Mouse (Mus musculus): Measurements from ENCODE around the gene Galnt11.

Gene Galnt11

GRCm38 (mm10) chr5:25254491-25254890 lies 32.8 kb downstream of the Galnt11 start:
- DNase-seq = no peak

GRCm38 (mm10) chr5:25256686-25257085 lies 35.0 kb downstream of the Galnt11 start:
- DNase-seq = no peak

- DNase-seq = no peak
Measured at GRCm38 (mm10) chr5:25261452-25261851, 39.7 kb downstream of the Galnt11 start.

- DNase-seq = no peak
Measured at GRCm38 (mm10) chr5:25262266-25262665, 40.6 kb downstream of the Galnt11 start.

- DNase-seq = no peak
Measured at GRCm38 (mm10) chr5:25268258-25268888, 46.7 kb downstream of the Galnt11 start.

- DNase-seq = no peak
Measured at GRCm38 (mm10) chr5:25275629-25276028, 53.9 kb downstream of the Galnt11 start.

- DNase-seq = no peak
Measured at GRCm38 (mm10) chr5:25276365-25276764, 54.7 kb downstream of the Galnt11 start.

GRCm38 (mm10) chr5:25283988-25284387 lies 62.3 kb downstream of the Galnt11 start:
- DNase-seq = no peak

- DNase-seq = peak; percentile 6
Measured at GRCm38 (mm10) chr5:25296830-25297229, 75.1 kb downstream of the Galnt11 start.

GRCm38 (mm10) chr5:25310226-25310625 lies 88.5 kb downstream of the Galnt11 start:
- no peak for DNase-seq

GRCm38 (mm10) chr5:25313881-25314280 lies 92.2 kb downstream of the Galnt11 start:
- peak; percentile 30 for DNase-seq
